Mouse (Mus musculus): ENCODE measurements at regions not wholly inside any gene's neighbourhood (a gene's known extent, or its start where the extent isn't known, plus 50 kb on each side); places are given as distances from the start of the nearest gene placed in this dataset.

DNA sequence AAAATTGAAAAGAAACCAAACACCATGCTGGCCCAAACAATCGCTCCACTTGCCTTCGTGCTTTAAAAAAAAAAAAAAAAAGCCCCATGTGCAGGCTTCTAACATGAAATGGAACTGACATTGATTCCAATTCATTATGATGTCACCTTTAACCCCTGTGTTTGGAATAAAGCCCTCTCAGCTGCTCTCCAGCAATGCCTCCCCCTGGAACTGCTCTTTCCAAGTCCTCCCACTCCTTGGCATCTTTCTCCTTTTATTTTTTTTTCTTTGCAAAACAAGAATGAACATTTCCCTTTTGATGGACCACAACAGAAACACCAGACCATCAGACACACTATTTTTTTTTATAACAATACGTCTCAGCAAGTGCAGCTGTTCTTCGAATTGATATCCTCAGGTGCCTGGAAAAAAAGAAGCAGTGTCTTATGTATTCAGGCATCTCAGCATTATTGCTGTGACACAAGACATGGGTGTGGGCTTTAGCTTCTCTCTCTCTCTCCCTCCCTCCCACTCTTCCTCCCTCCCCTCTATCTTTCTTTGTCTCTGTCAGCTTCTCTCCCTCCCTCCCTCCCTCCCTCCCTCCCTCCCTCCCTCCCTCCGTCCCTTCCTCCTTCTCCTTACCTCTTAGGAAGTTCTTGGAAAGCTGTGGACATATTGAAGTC is 152.3 kb upstream of the Pitrm1 start:
- DNase-seq (ENCODE audit: low spot score in 2 of 2), result no peak

DNA sequence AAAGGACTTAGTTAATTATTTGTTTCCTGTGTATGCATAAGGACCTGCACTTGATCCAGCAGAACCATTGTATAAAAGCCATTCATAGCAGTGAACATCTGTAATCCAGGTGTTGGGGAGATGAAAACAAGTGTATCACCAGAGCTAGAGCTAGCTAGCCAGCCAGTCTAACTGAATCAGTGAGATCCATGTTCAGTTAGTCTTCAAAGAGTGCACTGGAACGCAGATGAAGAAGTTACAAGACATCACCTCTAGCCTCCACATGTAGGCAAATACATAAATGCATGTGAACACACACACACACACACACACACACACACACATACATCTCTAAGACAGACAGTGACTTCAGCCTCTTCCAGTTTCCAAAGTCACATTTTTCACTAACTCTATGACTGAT is 150.3 kb upstream of the Pitrm1 start:
- DNase-seq (ENCODE audit: low spot score in 2 of 2), result no peak

DNA sequence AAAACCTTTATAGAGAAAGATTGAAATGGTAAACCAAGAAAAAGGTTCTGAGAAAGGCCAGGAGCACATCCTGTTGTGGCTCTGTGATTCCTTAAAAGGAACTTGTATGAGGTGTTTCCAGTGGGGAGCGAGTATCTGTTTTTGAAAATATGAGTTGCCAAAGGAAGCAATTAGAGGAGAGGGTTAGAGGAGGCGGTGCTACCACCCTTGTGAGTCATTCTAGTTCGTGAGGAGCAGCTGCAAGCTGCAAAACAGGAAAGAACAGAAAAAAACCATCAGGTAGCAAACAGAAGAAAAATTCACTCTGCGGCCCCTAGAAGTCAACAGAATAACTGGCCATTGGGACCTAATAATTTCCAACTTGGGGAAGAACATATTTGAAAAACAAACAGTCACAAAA is 116.1 kb upstream of the Pitrm1 start:
- DNase-seq (ENCODE audit: low spot score in 2 of 2), result no peak

GRCm38 (mm10) chr13:6446976-6447375 is 101.0 kb upstream of the Pitrm1 start:
- DNase-seq (ENCODE audit: low spot score in 2 of 2), result no peak

- DNase-seq (ENCODE audit: low spot score in 2 of 2), result no peak
Measured at GRCm38 (mm10) chr13:6461363-6461762, 86.6 kb upstream of the Pitrm1 start.

DNA sequence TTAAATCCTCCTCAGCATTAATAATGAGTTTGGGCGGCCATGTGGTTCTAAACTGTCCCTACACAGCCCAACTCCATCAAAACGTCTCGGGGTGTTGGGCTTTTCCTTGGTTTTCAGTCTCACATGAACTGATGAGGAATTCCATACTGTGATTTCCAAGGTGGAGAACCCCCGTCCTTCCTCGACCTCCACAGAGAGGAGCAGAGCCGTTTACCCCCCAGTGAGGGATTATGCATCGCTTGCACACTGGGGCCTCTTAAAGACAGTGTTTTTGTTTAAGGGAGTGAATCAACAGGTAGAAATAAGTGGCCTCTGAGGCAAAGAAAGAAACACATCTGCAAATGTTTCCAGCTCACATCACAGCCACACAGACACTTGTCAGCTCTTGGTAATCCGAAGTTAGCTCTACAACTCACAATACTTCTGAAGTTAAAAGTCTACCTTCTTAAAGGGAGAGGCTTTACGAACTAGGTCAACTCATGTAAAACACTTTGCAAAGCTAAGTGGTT is 82.0 kb upstream of the Pitrm1 start:
- DNase-seq (ENCODE audit: low spot score in 2 of 2), result no peak

DNA sequence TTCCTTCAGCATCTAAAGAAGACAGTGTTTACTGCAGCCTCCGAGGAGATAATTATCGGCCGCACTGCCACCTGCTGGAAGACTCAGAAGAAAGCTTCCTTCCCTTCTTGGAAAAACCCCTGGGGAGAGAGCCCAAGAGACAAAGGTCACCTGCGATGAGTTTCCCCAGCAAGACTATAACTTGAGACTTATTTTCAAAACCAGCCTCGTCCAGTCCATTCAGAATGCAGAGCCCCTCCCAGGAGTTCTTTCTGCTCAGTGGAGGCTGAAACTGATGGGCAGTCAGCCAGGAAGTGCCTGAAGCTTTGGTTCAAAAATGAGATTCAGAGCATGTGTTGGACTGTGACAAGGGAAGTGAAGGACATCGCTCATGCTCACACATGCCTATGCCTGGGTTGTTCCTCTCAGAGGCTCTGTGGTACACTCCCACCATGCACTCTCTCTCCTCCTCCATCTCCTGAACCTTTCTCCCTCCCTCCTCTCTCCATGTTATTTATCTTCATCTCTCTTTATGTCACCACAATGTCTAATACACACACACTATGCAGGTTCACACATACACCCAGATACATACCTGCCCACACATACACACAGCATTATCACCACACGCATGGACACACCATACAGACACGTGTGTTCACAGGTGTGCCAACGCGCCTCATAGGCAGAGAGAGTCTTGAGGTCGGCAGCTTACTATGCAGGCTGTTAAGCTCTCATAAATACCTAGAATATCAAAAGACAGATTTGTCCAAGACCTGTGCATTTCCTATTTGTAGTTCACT is 78.3 kb upstream of the Pitrm1 start:
- DNase-seq (ENCODE audit: low spot score in 2 of 2), result peak in 1 of 2 experiments; percentile 35

- DNase-seq (ENCODE audit: low spot score in 2 of 2), result no peak
Measured at GRCm38 (mm10) chr13:6470286-6471103, 77.5 kb upstream of the Pitrm1 start.

- DNase-seq (ENCODE audit: low spot score in 2 of 2), result peak in 1 of 2 experiments; percentile 48
Measured at GRCm38 (mm10) chr13:6471643-6472042, 76.3 kb upstream of the Pitrm1 start.

DNA sequence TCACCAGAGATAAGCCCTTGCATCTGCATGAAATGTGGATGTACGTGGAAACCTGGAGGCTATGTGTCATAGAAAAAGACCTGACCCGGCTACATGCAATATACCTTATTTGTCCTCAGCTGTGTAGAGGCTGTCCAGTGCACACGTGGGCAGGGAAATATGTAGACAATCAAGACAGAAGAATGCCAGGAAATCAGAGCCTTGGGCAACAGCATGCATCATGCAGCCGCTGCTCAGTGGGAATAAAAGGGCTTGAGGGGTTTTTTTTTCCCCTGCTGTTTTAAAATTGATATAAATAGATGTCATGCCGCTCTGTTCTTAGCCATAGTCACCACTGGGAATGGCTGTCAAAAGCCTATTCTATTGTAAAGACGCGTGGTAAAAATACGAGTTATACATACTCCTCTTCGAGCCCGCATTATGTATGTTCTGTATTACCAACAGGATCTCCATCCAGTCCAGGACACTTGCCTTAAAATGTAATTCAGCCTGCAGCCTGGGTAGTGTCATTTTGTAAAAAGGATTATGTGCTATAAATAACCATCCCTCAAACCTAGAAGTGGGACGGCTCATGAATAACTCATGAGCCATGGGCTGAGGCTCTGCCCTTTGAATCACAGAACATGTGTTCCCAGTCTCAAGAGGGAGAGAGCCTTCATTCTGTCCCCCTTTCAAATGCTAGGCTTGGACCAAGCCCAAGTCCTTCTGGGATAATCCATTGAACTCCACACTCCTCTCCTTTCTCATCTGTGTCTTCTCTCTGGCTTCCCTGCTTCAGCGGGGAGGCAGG is 74.4 kb upstream of the Pitrm1 start:
- DNase-seq (ENCODE audit: low spot score in 2 of 2), result no peak

DNA sequence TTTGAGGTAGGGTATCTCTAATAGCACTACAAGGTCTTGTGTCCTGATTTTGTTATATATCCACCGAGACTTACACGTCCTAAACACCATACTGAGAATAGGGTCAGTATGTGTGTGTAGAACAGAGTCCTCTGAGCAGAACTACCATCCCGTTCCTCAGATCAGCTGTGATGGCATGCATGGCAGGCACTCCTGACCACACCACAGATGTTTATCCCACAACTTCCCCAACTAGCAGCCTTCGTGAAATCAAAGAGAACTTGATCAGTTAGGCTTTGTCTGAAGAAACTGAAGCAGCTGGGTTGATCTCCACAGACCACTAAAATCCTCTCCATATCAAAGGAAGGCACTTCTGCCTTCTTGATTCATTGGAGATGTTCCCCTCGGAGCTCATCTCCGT is 68.3 kb upstream of the Pitrm1 start:
- DNase-seq (ENCODE audit: low spot score in 2 of 2), result no peak

GRCm38 (mm10) chr13:6484418-6484817 is 63.5 kb upstream of the Pitrm1 start:
- no peak for DNase-seq (ENCODE audit: low spot score in 2 of 2)

DNA sequence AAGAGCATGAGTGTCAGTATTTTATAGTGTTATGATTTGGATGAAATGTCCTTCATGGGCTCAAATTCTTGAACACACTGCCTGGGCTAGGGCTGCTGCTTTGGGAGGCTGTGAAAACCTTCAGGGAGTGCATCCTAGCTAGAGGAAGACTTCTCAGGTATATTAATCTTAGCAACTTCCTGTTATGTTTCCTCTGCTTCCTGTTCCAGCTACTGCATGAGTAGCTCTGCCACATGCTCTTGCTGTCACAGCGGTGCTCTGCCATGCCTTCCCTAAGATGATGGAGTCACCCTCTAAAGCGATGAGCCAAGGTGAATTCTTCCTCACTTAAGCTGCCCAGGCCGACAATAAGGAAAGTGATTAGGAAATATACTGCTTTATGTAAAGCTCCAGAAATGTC is 60.1 kb upstream of the Pitrm1 start:
- no peak for DNase-seq (ENCODE audit: low spot score in 2 of 2)

GRCm38 (mm10) chr13:6492916-6493619 is 54.9 kb upstream of the Pitrm1 start:
- DNase-seq (ENCODE audit: low spot score in 2 of 2), result no peak
